Mouse (Mus musculus) NIH3T3 (cell line): ENCODE results near the gene Rnf186.

Experiments used
- DNase-seq: peaks from one replicate; pipeline ENCODE4 v3.0.0-alpha.2; 2012; ENCODE audit warnings: low read depth

Gene Rnf186

DNA sequence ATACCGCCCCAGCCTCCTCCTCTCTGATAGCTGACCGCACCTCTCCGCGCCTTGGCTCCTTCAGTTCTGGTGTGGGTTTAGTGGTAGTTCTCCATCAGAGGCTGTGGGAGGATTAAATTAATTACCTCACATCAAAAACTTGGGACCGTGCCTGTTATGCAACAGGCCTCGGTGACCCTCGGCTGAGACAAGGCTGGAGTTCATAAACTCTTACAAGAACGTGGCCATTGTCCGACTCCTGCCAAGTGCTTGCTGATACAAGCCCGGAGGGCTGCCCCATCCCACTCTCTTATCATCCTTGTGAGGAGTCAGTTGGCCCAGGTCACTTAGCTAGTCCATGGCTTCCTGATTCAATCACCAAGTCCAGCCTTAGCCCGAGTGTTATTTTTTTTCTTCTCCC is 46.4 kb downstream of the Rnf186 start:
- DNase-seq = no peak

DNA sequence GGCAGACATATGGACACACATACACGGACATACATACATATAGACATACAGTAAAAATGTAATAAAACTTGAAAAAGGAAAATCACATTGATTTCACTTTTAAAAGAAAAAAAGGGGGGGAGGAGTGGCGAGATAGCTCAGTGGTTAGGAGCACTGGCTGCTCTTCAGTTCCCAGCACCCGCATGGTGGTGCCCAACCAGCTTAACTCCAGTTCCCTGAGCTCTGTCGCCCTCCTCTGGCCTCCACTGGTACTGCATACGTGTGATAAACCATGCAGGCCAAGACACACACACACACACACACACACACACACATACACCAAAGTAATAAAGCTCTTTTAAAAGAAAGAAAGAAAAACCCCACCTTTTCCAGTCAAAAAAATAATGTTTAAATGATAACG is 47.9 kb downstream of the Rnf186 start:
- DNase-seq = peak; percentile 8
